ENCODE assay signal across 23 mouse cellular contexts in genomic region chr16:10080121-10080679, GRCm38 (mm10).
A peak's percentile ranks its signal among the peaks of the same experiment; 100 is the strongest.
DNase-seq lines count a peak whose midpoint lies in the region; TF ChIP-seq lines count a peak whose summit lies in the region.
"Had no signal": no experiment of that assay in that cellular context is flagged by ENCODE, and none has a peak within 500 bp of the region (broad histone marks: within the 10 kb centered on the region; RNA-seq: fewer than 3 reads in every experiment).

No protein-coding gene starts in this region.

- H3K27ac ChIP-seq in embryonic fibroblast, embryonic 13.5 days (ENCODE audit: insufficient read depth, low read length), result peak overlapping the region; percentile 58
- H3K27ac ChIP-seq in limb, embryonic 10.5 days, result no peak overlapping the region
- H3K27ac ChIP-seq: embryonic facial prominence, embryonic 10.5 days; embryonic facial prominence, embryonic 12.5 days; forebrain, embryonic 10.5 days; forebrain, embryonic 12.5 days; forebrain, embryonic 15.5 days had no signal

- TF ChIP-seq CTCF in embryonic fibroblast, embryonic 13.5 days (IDR thresholded peaks at IDR 0.05; ENCODE audit: borderline replicate concordance, insufficient read depth, low read length), result no peak

- no peaks in the 10 kb centered on the region; the same call in 1 of the 2 replicates for H3K4me1 ChIP-seq in embryonic fibroblast, embryonic 13.5 days (ENCODE audit: control insufficient read depth, insufficient read depth, low read length)
- H3K4me1 ChIP-seq in limb, embryonic 10.5 days, result no peaks in the 10 kb centered on the region
- H3K4me1 ChIP-seq: embryonic facial prominence, embryonic 10.5 days; embryonic facial prominence, embryonic 12.5 days; forebrain, embryonic 10.5 days; forebrain, embryonic 12.5 days; forebrain, embryonic 15.5 days had no signal

- DNase-seq in layer of hippocampus, adult 11-12 months (ENCODE audit: low spot score), result peak; percentile 39
- DNase-seq in layer of hippocampus, postnatal 25 days (ENCODE audit: extremely low spot score in 1 of 2, low spot score in 1 of 2), result no peak
- peak; percentile 42 for DNase-seq in layer of hippocampus, adult 9-10 months (ENCODE audit: low spot score)
- DNase-seq in layer of hippocampus, postnatal 10 days (ENCODE audit: low spot score in 2 of 2), result no peak
- peak; percentile 49 to 58 for DNase-seq in layer of hippocampus, postnatal 14 days (ENCODE audit: low spot score in 2 of 2)
- DNase-seq in gastrocnemius, adult 18-20 months (ENCODE audit: low spot score), result no peak
- no peak for DNase-seq in limb, embryonic 10.5 days (ENCODE audit: low spot score)
- DNase-seq: adrenal gland, adult 2 months; adrenal gland, postnatal 10 days; adrenal gland, postnatal 25 days; cerebellum, adult 11-12 months; cerebellum, adult 2 months; cerebellum, adult 9-10 months; cerebellum, postnatal 10 days; cerebellum, postnatal 25 days; forebrain, postnatal 0 days had no signal

- no peak for TF ChIP-seq POLR2A in embryonic fibroblast, embryonic 13.5 days (IDR thresholded peaks at IDR 0.05; ENCODE audit: low read depth, low read length)

- no peaks in the 10 kb centered on the region for H3K9me3 ChIP-seq in limb, embryonic 10.5 days (replicated peaks)
- H3K9me3 ChIP-seq: embryonic facial prominence, embryonic 10.5 days; embryonic facial prominence, embryonic 12.5 days; forebrain, embryonic 10.5 days; forebrain, embryonic 12.5 days; forebrain, embryonic 15.5 days had no signal

- H3K36me3 ChIP-seq in limb, embryonic 10.5 days, result no peaks in the 10 kb centered on the region
- H3K36me3 ChIP-seq: embryonic facial prominence, embryonic 10.5 days; embryonic facial prominence, embryonic 12.5 days; forebrain, embryonic 10.5 days; forebrain, embryonic 12.5 days; forebrain, embryonic 15.5 days had no signal

- H3K4me3 ChIP-seq in embryonic fibroblast, embryonic 13.5 days (ENCODE audit: insufficient read depth, low read length), result no peak overlapping the region
- H3K4me3 ChIP-seq in limb, embryonic 10.5 days, result no peak overlapping the region
- H3K4me3 ChIP-seq: embryonic facial prominence, embryonic 10.5 days; embryonic facial prominence, embryonic 12.5 days; erythroblast, embryonic 14.5 days; forebrain, embryonic 10.5 days; forebrain, embryonic 12.5 days; forebrain, embryonic 15.5 days had no signal

- no peaks in the 10 kb centered on the region for H3K27me3 ChIP-seq in limb, embryonic 10.5 days (ENCODE audit: low read depth, poor library complexity, severe bottlenecking)
- H3K27me3 ChIP-seq: embryonic facial prominence, embryonic 12.5 days; forebrain, embryonic 12.5 days; forebrain, embryonic 15.5 days had no signal

- WGBS in limb, embryonic 10.5 days, result 87% methylated on average over 7 of the region's 7 CpGs

Comparison
In these comparisons a context has a peak if more than half of its experiments do, and no peak if none do; other contexts are left out.
1. DNase-seq: peak in layer of hippocampus, adult 11-12 months (single experiment), layer of hippocampus, adult 9-10 months (single experiment) and layer of hippocampus, postnatal 14 days (2 of 2); none in layer of hippocampus, postnatal 25 days (0 of 2), layer of hippocampus, postnatal 10 days (0 of 2), gastrocnemius, adult 18-20 months (single experiment) and limb, embryonic 10.5 days (single experiment).